Mouse (Mus musculus): ENCODE results near the gene Ptprn2.

The Ptprn2 gene

DNA sequence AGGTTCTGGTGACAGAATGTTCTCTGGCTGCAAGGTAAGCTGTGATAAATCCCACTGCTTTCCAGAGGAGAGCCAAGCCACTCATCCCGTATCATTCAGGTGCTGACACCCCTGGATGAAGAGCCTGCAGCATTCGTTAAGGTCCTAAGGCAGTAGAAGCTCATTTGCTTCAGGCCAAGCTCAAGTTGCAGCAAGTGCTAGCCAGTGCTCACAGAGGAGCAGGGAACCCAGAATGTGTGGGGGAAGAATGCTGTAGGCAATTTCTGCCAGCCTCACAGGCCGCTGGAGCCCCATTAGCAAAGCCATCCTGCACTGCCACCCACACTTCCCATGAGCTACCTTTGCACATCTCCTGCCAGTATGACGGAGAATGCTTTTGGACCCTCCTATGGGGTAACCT lies 706.5 kb downstream of the Ptprn2 start:
- H3K27me3 ChIP-seq (ENCODE audit: control insufficient read depth, insufficient read depth, low read length, poor library complexity, severe bottlenecking): no peaks in the 10 kb centered on the region
- DNase-seq (ENCODE audit: low read depth, low spot score): no peak

DNA sequence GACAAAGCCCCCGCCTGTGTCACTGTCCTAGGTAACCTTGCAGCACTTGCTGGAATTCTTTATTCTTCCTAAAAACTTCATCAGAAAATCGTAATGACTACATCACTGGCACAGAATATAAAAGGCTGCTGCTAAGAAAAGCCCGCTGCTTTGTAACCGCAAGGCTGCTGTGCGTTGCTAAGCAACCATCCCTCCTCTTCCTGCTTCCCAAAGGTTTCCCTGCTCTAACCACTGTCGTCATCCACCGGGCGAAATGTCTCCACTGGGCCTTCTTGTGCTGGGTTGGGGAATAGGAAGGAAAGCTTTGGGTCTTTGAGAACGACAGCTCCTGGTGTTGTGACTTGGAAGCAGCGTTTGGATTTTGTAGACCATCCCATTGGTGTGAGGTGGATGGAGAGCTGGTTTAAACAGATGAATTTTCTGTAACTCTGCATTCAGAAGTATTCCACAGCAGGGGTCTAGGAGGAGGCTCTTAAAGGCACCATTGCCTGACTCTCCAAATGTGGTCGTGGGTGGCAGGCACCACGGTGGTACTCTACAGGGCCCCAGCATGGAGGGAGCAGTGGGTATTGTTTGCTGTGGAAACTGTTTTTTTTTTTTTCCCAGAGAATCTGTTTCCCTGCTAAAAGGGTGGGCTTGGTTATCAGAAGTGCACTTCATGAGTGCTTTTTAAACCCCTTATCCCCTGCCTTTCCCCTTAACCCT lies 711.4 kb downstream of the Ptprn2 start:
- Histone ChIP-seq H3K36me3 (ENCODE audit: control insufficient read depth, insufficient read depth, low read length, poor library complexity, severe bottlenecking) (no peaks in the 10 kb centered on the region), H3K27me3 (ENCODE audit: control insufficient read depth, insufficient read depth, low read length, poor library complexity, severe bottlenecking) (no peaks in the 10 kb centered on the region)
- DNase-seq (ENCODE audit: low read depth, low spot score): no peak

More for the DNA sequence above, 706.5 kb downstream of the Ptprn2 start:
- no peaks in the 10 kb centered on the region for H3K36me3 ChIP-seq (ENCODE audit: control insufficient read depth, insufficient read depth, low read length, poor library complexity, severe bottlenecking)

DNA sequence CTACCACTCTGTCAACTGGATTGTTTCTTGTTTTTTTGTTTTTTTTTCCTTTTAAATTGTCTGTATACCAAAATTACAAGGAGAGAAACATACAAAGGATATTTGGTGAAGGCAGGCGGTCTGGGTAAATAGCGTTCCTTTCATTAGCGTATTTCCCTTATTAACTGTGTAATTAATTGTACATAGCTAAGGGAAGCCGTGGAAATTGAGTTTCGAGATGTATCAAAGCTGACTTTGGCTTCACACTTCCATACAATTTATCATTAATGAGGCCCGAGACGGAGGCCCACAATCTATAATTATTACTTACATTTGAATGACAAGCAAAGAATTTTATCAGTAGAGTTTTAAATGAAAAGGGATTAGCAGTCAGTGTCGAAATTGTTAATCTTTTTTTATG lies 712.6 kb downstream of the Ptprn2 start:
- DNase-seq (ENCODE audit: low read depth, low spot score): no peak
- H3K27me3 ChIP-seq (ENCODE audit: control insufficient read depth, insufficient read depth, low read length, poor library complexity, severe bottlenecking): no peaks in the 10 kb centered on the region
- no peaks in the 10 kb centered on the region for H3K36me3 ChIP-seq (ENCODE audit: control insufficient read depth, insufficient read depth, low read length, poor library complexity, severe bottlenecking)

DNA sequence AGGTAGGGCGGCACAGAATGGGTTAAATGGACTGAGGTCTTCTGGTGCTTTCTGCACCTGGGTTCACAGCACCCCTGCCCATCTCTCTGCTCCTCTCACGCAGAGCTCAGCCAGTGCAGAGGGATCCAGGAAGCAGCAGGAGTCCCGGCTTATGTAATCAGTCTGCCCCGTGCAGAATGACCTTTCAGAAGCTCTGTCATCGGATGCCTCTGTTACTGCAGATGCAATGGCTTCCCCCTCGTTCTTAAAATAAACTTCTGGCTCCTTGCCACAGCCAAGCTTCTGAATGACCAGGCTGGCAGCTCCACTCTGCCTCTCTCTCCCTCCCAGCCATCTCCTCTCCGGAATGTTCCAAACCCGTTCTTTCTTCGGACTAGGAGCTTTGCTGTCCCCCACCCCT lies 714.6 kb downstream of the Ptprn2 start:
- no peaks in the 10 kb centered on the region for H3K27me3 ChIP-seq (ENCODE audit: control insufficient read depth, insufficient read depth, low read length, poor library complexity, severe bottlenecking)
- no peaks in the 10 kb centered on the region for H3K36me3 ChIP-seq (ENCODE audit: control insufficient read depth, insufficient read depth, low read length, poor library complexity, severe bottlenecking)
- no peak for DNase-seq (ENCODE audit: low read depth, low spot score)

DNA sequence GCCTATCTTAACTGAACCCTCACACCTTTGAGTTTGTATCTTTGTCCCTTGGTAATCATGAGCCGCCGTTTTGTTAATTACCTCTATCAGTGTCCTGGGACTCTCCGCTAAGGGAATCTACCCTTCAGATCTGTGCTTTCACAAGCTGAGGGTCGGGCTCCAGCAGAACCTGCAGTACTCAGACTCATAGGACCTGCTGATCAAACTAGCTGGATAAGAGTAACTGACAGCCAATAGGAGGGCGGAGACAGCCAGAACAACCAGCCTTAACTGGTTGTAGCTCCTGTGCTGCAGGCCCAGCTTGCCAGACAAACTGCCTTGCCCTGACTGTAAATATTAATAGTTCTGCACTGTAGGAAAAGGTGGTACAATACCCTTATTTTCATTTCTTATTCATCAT lies 715.1 kb downstream of the Ptprn2 start:
- no peak for DNase-seq (ENCODE audit: low read depth, low spot score)
- Histone ChIP-seq H3K36me3 (ENCODE audit: control insufficient read depth, insufficient read depth, low read length, poor library complexity, severe bottlenecking) (no peaks in the 10 kb centered on the region), H3K27me3 (ENCODE audit: control insufficient read depth, insufficient read depth, low read length, poor library complexity, severe bottlenecking) (no peaks in the 10 kb centered on the region)

DNA sequence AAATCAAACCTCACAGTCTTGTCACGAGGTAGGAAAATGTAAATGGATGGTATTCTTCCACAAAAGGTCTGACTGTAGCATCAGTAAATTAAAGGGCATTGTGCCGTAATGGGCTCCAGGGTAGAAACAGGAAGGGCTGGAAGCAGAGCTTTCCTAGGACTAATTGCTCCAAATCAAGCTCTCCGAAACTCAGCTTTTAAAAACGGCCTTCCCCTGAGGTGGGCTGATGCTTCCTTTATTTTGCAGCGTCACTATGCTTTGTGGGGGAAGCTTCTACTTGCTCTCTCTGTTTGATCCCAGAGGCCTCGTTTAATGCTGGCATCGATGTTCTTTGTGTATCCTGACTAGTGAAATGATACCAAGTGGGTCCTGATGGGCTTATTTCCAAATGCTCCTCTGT lies 718.0 kb downstream of the Ptprn2 start:
- Histone ChIP-seq H3K27me3 (ENCODE audit: control insufficient read depth, insufficient read depth, low read length, poor library complexity, severe bottlenecking) (no peaks in the 10 kb centered on the region), H3K36me3 (ENCODE audit: control insufficient read depth, insufficient read depth, low read length, poor library complexity, severe bottlenecking) (no peaks in the 10 kb centered on the region)
- DNase-seq (ENCODE audit: low read depth, low spot score): no peak

DNA sequence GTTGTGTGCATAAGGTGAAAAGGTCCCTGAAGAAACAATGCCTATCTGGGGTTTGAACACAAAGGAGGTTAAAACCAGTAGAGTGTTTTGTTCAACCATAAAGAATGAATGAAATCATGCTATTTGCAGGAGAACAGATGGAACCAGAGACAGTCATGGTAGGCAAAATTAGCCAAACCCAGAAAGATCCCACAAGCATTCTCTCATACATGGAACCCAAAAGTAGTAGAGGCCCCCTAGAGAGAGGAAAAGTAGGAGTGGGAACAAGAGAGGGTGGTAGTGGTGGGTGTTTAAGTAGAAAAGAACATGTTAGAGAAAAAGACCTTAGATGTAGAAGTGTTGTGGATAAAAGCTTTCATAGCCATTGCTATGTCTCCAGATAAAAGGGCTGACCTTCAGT lies 719.4 kb downstream of the Ptprn2 start:
- H3K27me3 ChIP-seq (ENCODE audit: control insufficient read depth, insufficient read depth, low read length, poor library complexity, severe bottlenecking): no peaks in the 10 kb centered on the region
- no peaks in the 10 kb centered on the region for H3K36me3 ChIP-seq (ENCODE audit: control insufficient read depth, insufficient read depth, low read length, poor library complexity, severe bottlenecking)
- no peak for DNase-seq (ENCODE audit: low read depth, low spot score)

DNA sequence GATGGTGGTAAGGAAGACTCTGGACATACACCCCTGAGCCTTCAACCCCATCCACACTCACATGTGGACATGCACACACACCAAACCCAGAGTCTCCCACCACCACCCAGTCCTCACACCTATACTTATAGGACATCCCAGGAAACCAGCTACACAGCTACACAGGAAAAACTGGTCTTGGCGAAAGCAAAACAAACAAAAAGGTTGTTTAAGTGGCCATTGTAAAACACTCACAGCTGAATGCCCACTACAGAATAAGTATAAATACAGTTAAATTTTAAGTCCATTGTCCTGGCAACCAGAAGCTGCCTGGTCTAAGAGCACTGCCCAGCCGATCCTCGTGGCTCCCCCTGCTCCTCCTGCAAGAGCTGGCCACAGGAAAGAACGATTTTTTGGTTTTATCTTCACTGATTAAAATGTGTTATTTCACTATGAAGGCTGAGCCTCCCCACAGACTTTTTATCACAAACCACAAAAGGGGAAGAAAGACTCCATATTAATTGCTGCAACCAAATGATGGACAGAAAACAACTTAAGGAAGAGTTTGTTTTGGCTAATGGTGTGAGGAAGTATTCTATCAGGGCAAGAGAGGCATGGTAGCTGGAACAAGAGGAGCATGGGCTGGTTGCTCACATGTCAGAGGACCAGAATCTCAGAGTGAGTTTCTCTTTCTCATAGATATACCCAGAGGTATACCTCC lies 722.1 kb downstream of the Ptprn2 start:
- Histone ChIP-seq H3K36me3 (ENCODE audit: control insufficient read depth, insufficient read depth, low read length, poor library complexity, severe bottlenecking) (no peaks in the 10 kb centered on the region), H3K27me3 (ENCODE audit: control insufficient read depth, insufficient read depth, low read length, poor library complexity, severe bottlenecking) (no peaks in the 10 kb centered on the region)
- DNase-seq (ENCODE audit: low read depth, low spot score): no peak

DNA sequence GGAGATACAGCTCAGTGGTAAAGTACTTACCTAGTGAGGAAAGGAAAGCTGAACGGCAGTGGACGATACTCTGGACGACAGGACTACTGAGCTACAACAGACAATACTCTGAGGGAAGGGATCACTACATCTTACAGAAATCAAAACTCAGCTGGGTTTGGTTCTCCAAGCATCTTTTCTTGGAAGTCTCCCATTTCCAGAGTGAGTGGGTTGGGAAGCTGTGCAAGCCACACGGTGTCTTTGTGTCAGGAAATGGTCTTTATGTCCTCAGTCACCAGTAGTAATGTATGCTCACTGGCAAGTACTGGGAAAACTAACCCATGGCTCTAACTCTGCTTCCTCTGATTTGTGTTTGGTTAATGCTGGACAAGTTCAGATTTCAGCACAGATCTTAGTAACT lies 724.9 kb downstream of the Ptprn2 start:
- no peak for DNase-seq (ENCODE audit: low read depth, low spot score)
- no peaks in the 10 kb centered on the region for H3K36me3 ChIP-seq (ENCODE audit: control insufficient read depth, insufficient read depth, low read length, poor library complexity, severe bottlenecking)
- no peaks in the 10 kb centered on the region for H3K27me3 ChIP-seq (ENCODE audit: control insufficient read depth, insufficient read depth, low read length, poor library complexity, severe bottlenecking)

DNA sequence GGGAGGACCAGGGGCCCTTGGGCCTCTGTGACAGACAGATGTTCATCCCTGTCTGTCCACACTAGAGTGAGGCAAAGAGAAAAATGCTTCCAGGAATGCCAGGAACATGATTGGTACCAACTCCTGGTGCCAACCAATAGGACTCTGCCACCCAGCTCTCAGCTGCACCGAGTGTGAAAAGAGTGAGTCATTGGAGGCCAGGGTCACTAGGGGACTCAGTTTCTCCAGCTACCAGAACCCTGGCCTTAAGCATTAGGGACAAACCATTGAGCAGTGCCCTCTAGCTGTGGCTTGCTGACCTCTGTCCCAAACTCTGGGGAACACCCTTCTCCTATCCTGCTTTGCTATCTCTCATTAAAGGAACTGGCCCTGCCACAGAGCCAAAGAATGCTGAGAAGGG lies 728.0 kb downstream of the Ptprn2 start:
- DNase-seq (ENCODE audit: low read depth, low spot score): no peak
- no peaks in the 10 kb centered on the region for H3K27me3 ChIP-seq (ENCODE audit: control insufficient read depth, insufficient read depth, low read length, poor library complexity, severe bottlenecking)
- H3K36me3 ChIP-seq (ENCODE audit: control insufficient read depth, insufficient read depth, low read length, poor library complexity, severe bottlenecking): no peaks in the 10 kb centered on the region

DNA sequence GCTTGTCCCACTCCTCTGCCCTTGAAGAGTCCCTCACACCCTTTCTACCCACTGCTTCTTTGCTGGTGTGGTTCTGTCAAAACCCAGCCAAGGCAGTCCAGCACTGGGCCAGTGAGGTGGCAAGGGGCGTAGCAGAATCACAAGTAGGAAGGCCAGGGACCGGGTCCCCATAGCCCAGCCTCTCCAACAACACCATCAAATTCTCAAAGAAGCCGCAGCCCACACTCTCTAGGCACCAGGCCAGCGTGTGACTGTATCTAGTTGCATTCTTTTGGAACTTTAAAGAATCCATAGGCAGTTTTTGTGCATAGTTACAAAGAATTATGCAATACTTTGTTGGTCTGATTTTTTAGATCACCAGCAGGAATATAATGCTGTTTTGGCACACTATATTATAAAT lies 728.8 kb downstream of the Ptprn2 start:
- no peak for DNase-seq (ENCODE audit: low read depth, low spot score)

DNA sequence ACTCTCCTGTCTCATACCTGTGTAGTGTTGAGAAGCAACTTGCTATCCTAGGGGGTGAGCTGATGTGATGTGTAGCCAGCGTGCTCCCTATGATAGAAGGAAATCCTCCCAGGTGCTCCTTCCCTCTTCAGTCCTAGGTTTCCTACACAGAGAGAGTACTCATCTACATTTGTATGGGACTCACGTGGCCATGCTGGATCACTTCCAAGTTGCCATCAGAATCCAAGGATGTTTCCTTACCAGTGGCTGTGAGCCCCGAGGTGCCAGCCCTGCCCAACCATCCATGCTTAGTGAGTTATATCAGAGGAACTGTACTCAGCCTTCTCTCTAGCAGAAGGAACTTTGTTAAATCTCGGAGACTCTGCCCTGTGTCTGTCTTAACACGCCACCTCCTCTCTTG lies 729.4 kb downstream of the Ptprn2 start:
- no peak for DNase-seq (ENCODE audit: low read depth, low spot score)
- no peaks in the 10 kb centered on the region for H3K36me3 ChIP-seq (ENCODE audit: control insufficient read depth, insufficient read depth, low read length, poor library complexity, severe bottlenecking)
- H3K27me3 ChIP-seq (ENCODE audit: control insufficient read depth, insufficient read depth, low read length, poor library complexity, severe bottlenecking): no peaks in the 10 kb centered on the region

More for the DNA sequence above, 728.8 kb downstream of the Ptprn2 start:
- no peaks in the 10 kb centered on the region for H3K36me3 ChIP-seq (ENCODE audit: control insufficient read depth, insufficient read depth, low read length, poor library complexity, severe bottlenecking)
- no peaks in the 10 kb centered on the region for H3K27me3 ChIP-seq (ENCODE audit: control insufficient read depth, insufficient read depth, low read length, poor library complexity, severe bottlenecking)

DNA sequence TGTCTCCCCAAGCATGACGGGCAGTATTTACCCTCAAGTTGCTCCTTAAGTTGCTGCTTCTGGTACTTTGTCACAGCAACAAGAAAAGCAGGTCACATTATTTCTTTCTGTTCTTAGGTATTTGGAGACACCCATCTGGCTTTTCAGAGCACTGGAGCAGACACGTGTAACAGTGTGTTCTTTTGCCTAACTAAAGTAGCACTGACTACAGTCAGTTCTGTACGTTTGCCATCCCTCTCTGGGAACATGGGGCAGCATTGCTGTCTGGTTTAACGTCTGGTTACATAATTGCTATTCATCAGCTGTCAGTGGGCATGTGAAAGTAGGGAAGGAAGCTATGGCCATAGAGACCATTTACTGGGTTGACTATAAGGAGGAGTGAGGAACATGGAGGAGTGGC lies 736.4 kb downstream of the Ptprn2 start:
- no peaks in the 10 kb centered on the region for H3K36me3 ChIP-seq (ENCODE audit: control insufficient read depth, insufficient read depth, low read length, poor library complexity, severe bottlenecking)
- DNase-seq (ENCODE audit: low read depth, low spot score): no peak
- H3K27me3 ChIP-seq (ENCODE audit: control insufficient read depth, insufficient read depth, low read length, poor library complexity, severe bottlenecking): no peaks in the 10 kb centered on the region

DNA sequence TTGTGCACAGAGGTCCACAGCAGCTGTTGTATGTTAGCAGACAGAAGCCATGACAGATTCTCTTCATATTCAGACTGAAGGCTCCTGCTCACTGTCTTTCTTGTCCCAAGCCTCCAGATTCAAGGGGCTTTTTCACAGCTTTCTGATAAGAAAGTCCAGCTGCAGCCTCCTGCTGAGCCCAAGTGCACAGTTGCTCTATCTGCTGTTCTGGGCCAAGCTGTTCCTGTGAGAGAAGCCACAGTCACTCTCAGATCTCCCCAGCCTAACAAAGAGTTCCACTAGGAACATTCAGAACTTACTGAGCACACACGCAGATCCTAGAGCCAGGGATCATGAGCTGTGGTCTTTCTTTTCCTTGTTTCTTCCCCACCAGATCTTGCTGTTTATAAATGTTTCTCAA lies 738.5 kb downstream of the Ptprn2 start:
- H3K36me3 ChIP-seq (ENCODE audit: control insufficient read depth, insufficient read depth, low read length, poor library complexity, severe bottlenecking): no peaks in the 10 kb centered on the region
- no peaks in the 10 kb centered on the region for H3K27me3 ChIP-seq (ENCODE audit: control insufficient read depth, insufficient read depth, low read length, poor library complexity, severe bottlenecking)
- no peak for DNase-seq (ENCODE audit: low read depth, low spot score)

DNA sequence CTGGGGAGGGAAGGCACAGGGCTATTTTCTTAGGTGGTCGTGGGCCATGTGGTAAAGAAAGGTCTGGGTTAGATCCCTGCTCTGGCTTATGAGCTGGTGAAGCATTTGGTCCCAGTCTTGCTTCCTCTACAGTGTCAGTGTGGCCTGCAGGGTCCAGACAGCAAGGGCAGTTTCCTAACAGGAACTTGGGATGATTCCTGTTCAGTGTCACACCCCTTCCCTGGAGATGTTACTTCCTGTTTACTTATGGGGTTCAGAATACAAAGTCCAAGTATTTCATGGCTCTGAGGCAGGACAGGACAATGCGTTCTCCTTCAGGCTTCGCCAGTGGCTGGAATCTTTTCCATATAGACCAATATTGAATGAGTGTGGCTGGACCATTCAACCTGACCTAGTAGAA lies 741.7 kb downstream of the Ptprn2 start:
- Histone ChIP-seq H3K36me3 (ENCODE audit: control insufficient read depth, insufficient read depth, low read length, poor library complexity, severe bottlenecking) (no peaks in the 10 kb centered on the region), H3K27me3 (ENCODE audit: control insufficient read depth, insufficient read depth, low read length, poor library complexity, severe bottlenecking) (no peaks in the 10 kb centered on the region)
- no peak for DNase-seq (ENCODE audit: low read depth, low spot score)

DNA sequence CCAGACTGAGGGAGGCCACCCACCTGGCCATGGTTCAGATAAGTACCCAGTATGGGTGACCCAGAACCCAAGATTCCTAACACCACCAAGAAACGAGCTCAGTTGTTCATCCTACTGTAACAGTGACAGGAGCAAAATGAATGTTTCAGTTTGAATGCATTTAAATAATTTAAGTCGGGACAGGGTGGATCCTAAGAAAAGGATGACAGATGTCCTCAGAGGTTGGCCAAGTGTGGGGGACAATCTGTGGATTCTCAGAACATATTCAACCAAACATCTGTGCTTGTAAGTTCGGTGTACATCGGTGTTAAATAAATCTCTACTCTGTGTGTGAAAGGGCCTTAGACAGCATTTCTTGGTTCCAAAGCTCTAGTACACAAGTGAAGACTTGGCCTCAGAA lies 743.9 kb downstream of the Ptprn2 start:
- Histone ChIP-seq H3K27me3 (ENCODE audit: control insufficient read depth, insufficient read depth, low read length, poor library complexity, severe bottlenecking) (no peaks in the 10 kb centered on the region), H3K36me3 (ENCODE audit: control insufficient read depth, insufficient read depth, low read length, poor library complexity, severe bottlenecking) (no peaks in the 10 kb centered on the region)
- DNase-seq (ENCODE audit: low read depth, low spot score): no peak

Data from splenic B cell, adult 2 months (primary cell).